In the genomic region with DNA sequence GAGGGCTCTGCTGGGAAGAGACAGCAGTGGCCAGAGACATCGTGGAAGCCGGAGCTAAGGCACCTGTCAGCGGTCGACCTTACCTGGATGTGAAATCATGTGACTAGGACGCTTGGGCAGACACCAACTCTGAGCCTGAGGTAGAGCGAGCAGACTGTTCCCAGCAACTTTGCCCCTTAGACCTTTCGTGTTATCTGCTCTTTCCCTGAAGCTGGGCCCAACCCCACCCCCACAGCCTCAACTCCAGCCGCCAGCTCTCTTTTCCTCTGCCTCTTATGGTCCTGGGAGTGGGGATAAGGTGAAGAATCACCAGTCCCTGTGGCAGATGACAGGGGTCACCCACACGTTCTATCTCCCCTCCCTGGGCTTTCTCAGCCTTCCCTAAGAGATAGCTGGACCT, we compare ENCODE assay signal across 26 mouse cellular contexts. TPM values are rescaled to one million over a fixed set of nuclear protein-coding genes. Genes with fewer than 3 reads are reported as not detected.
DNase-seq lines count a peak whose midpoint lies in the region; ATAC-seq and TF ChIP-seq lines count a peak whose summit lies in the region.
"Had no signal": no experiment of that assay in that cellular context is flagged by ENCODE, and none has a peak within 500 bp of the region (broad histone marks: within the 10 kb centered on the region; RNA-seq: fewer than 3 reads in every experiment).

No protein-coding gene starts in this region.

- intact Hi-C loops in heart, postnatal 10 days (cut with DNase I): no loop called here

- H3K4me1 ChIP-seq in forebrain, embryonic 10.5 days: peaks cover 24% of the 10 kb centered on the region
- H3K4me1 ChIP-seq in forebrain, embryonic 14.5 days (ENCODE audit: control insufficient read depth, insufficient read depth, low read length): no peaks in the 10 kb centered on the region
- H3K4me1 ChIP-seq in kidney, postnatal 0 days (replicated peaks; ENCODE audit: insufficient read depth, low read length): peaks cover 31% of the 10 kb centered on the region
- peaks cover 38% of the 10 kb centered on the region for H3K4me1 ChIP-seq in kidney, embryonic 15.5 days
- H3K4me1 ChIP-seq in stomach, embryonic 16.5 days (ENCODE audit: control insufficient read depth, insufficient read depth, low read length): peaks cover 25% of the 10 kb centered on the region
- H3K4me1 ChIP-seq in hindbrain, embryonic 12.5 days: peaks cover 6% of the 10 kb centered on the region

- H3K9me3 ChIP-seq in forebrain, embryonic 10.5 days: no peaks in the 10 kb centered on the region
- no peaks in the 10 kb centered on the region for H3K9me3 ChIP-seq in forebrain, embryonic 14.5 days (replicated peaks; ENCODE audit: control insufficient read depth, low read length)
- no peaks in the 10 kb centered on the region for H3K9me3 ChIP-seq in kidney, postnatal 0 days (replicated peaks; ENCODE audit: low read length)
- no peaks in the 10 kb centered on the region for H3K9me3 ChIP-seq in kidney, embryonic 15.5 days (replicated peaks)
- H3K9me3 ChIP-seq in stomach, embryonic 16.5 days (replicated peaks; ENCODE audit: control insufficient read depth, low read length): no peaks in the 10 kb centered on the region
- H3K9me3 ChIP-seq in hindbrain, embryonic 12.5 days (replicated peaks): no peaks in the 10 kb centered on the region
- H3K9me3 ChIP-seq: embryonic facial prominence, embryonic 15.5 days; forebrain, embryonic 12.5 days; G1E; hindbrain, embryonic 15.5 days had no signal

- no peak overlapping the region for H3K9ac ChIP-seq in forebrain, embryonic 14.5 days (ENCODE audit: low read length)
- peak overlapping the region; percentile 31; the same call in 1 of the 2 replicates for H3K9ac ChIP-seq in kidney, postnatal 0 days (ENCODE audit: low read depth, low read length)
- no peak overlapping the region for H3K9ac ChIP-seq in kidney, embryonic 15.5 days
- H3K9ac ChIP-seq in stomach, embryonic 16.5 days (ENCODE audit: low read length): peak overlapping the region; percentile 57
- no peak overlapping the region for H3K9ac ChIP-seq in hindbrain, embryonic 12.5 days
- H3K9ac ChIP-seq: embryonic facial prominence, embryonic 15.5 days; forebrain, embryonic 12.5 days; hindbrain, embryonic 15.5 days had no signal

- H3K4me2 ChIP-seq in forebrain, embryonic 14.5 days (ENCODE audit: low read length): no peak overlapping the region
- H3K4me2 ChIP-seq in kidney, postnatal 0 days (ENCODE audit: low read length): no peak overlapping the region
- H3K4me2 ChIP-seq in kidney, embryonic 15.5 days: no peak overlapping the region
- no peak overlapping the region for H3K4me2 ChIP-seq in stomach, embryonic 16.5 days (ENCODE audit: low read depth, low read length)
- H3K4me2 ChIP-seq in hindbrain, embryonic 12.5 days (replicated peaks): no peak overlapping the region
- H3K4me2 ChIP-seq: embryonic facial prominence, embryonic 15.5 days; forebrain, embryonic 12.5 days; hindbrain, embryonic 15.5 days; liver, embryonic 11.5 days had no signal

- 0 out of 2 replicates have a peak overlapping the region, but pooled peaks have one; percentile 8 for H3K27ac ChIP-seq in forebrain, embryonic 10.5 days
- H3K27ac ChIP-seq in forebrain, embryonic 14.5 days (ENCODE audit: low read depth, low read length): no peak overlapping the region
- H3K27ac ChIP-seq in kidney, postnatal 0 days: 0 out of 2 replicates have a peak overlapping the region, but pooled peaks have one; percentile 19
- H3K27ac ChIP-seq in kidney, embryonic 15.5 days: no peak overlapping the region
- peak overlapping the region; percentile 73 for H3K27ac ChIP-seq in stomach, embryonic 16.5 days (ENCODE audit: low read length)
- no peak overlapping the region for H3K27ac ChIP-seq in hindbrain, embryonic 12.5 days
- H3K27ac ChIP-seq: embryonic facial prominence, embryonic 15.5 days; forebrain, embryonic 12.5 days; hindbrain, embryonic 15.5 days had no signal

- no peak for ATAC-seq in forebrain, embryonic 14.5 days
- no peak for ATAC-seq in kidney, postnatal 0 days (replicated peaks; ENCODE audit: low FRiP score, low read depth)
- ATAC-seq in kidney, embryonic 15.5 days (replicated peaks; ENCODE audit: low FRiP score): no peak
- ATAC-seq in stomach, embryonic 16.5 days (ENCODE audit: insufficient read depth, low FRiP score): no peak
- ATAC-seq in hindbrain, embryonic 12.5 days (ENCODE audit: low FRiP score): no peak
- no peak for ATAC-seq in activated CD4-positive, CD25-positive, alpha-beta regulatory T cell, adult 4 months
- ATAC-seq: CD4-positive, CD25-positive, alpha-beta regulatory T cell, adult 4 months had no signal

- no peaks in the 10 kb centered on the region for H3K36me3 ChIP-seq in forebrain, embryonic 10.5 days (replicated peaks)
- H3K36me3 ChIP-seq in forebrain, embryonic 14.5 days (ENCODE audit: control insufficient read depth, insufficient read depth, low read length): no peaks in the 10 kb centered on the region
- no peaks in the 10 kb centered on the region for H3K36me3 ChIP-seq in kidney, postnatal 0 days (ENCODE audit: insufficient read depth, low read length)
- H3K36me3 ChIP-seq in kidney, embryonic 15.5 days: no peaks in the 10 kb centered on the region
- no peaks in the 10 kb centered on the region for H3K36me3 ChIP-seq in stomach, embryonic 16.5 days (ENCODE audit: control insufficient read depth, insufficient read depth, low read length)
- no peaks in the 10 kb centered on the region for H3K36me3 ChIP-seq in hindbrain, embryonic 12.5 days
- H3K36me3 ChIP-seq: embryonic facial prominence, embryonic 15.5 days; forebrain, embryonic 12.5 days; G1E; hindbrain, embryonic 15.5 days had no signal

- DNase-seq in forebrain, embryonic 10.5 days (ENCODE audit: extremely low spot score, low spot score): no peak
- no peak for DNase-seq in forebrain, embryonic 14.5 days (ENCODE audit: low spot score)
- DNase-seq in kidney, postnatal 0 days (ENCODE audit: low spot score): no peak
- peak; percentile 66 for DNase-seq in heart, postnatal 10 days
- DNase-seq: kidney, adult 2 months; lung, adult 2 months; midbrain, embryonic 14.5 days; thymus, postnatal 14 days had no signal

- TF ChIP-seq CTCF in kidney, postnatal 0 days (IDR thresholded peaks at IDR 0.05; ENCODE audit: low read depth): no peak

- 58% methylated on average over 9 of the region's 9 CpGs for whole genome bisulfite sequencing in forebrain, embryonic 10.5 days
- 55% methylated on average over 9 of the region's 9 CpGs for WGBS in forebrain, embryonic 14.5 days
- WGBS in kidney, postnatal 0 days: 55% methylated on average over 9 of the region's 9 CpGs
- 49% methylated on average over 9 of the region's 9 CpGs for whole genome bisulfite sequencing in kidney, embryonic 15.5 days
- 41% methylated on average over 9 of the region's 9 CpGs for WGBS in stomach, embryonic 16.5 days
- WGBS in hindbrain, embryonic 12.5 days: 55% methylated on average over 9 of the region's 9 CpGs

- peaks cover 50% of the 10 kb centered on the region for H3K27me3 ChIP-seq in forebrain, embryonic 10.5 days (ENCODE audit: poor library complexity, severe bottlenecking)
- no peaks in the 10 kb centered on the region for H3K27me3 ChIP-seq in forebrain, embryonic 14.5 days (replicated peaks; ENCODE audit: control insufficient read depth, insufficient read depth, low read length)
- H3K27me3 ChIP-seq in kidney, postnatal 0 days (ENCODE audit: insufficient read depth, low read length): no peaks in the 10 kb centered on the region
- H3K27me3 ChIP-seq in kidney, embryonic 15.5 days: peaks cover 11% of the 10 kb centered on the region; the same call in 1 of the 2 replicates
- H3K27me3 ChIP-seq in stomach, embryonic 16.5 days (ENCODE audit: control insufficient read depth, insufficient read depth, low read length): no peaks in the 10 kb centered on the region
- peaks cover 38% of the 10 kb centered on the region for H3K27me3 ChIP-seq in hindbrain, embryonic 12.5 days

- H3K4me3 ChIP-seq in forebrain, embryonic 10.5 days: no peak overlapping the region
- H3K4me3 ChIP-seq in forebrain, embryonic 14.5 days (ENCODE audit: low read depth, low read length): no peak overlapping the region
- no peak overlapping the region for H3K4me3 ChIP-seq in kidney, postnatal 0 days (replicated peaks; ENCODE audit: low read depth, low read length)
- H3K4me3 ChIP-seq in kidney, embryonic 15.5 days (replicated peaks): no peak overlapping the region
- no peak overlapping the region for H3K4me3 ChIP-seq in stomach, embryonic 16.5 days (replicated peaks; ENCODE audit: low read length)
- no peak overlapping the region for H3K4me3 ChIP-seq in hindbrain, embryonic 12.5 days
- H3K4me3 ChIP-seq: embryonic facial prominence, embryonic 15.5 days; forebrain, embryonic 12.5 days; hindbrain, embryonic 15.5 days had no signal

RNA-seq across cellular contexts. Expression of a gene that starts 0.3 kb away (rescaled TPM):
- not detected in 2 replicates for polyA plus RNA-seq in forebrain, embryonic 10.5 days (2016; fragmentation: Nextera tagmentation; extraction: Ambion mirVana)
- not detected in 2 replicates for polyA plus RNA-seq in forebrain, embryonic 14.5 days (2014; fragmentation: Nextera tagmentation; extraction: Ambion mirVana)
- polyA plus RNA-seq in kidney, postnatal 0 days (2015; fragmentation: Nextera tagmentation; extraction: Ambion mirVana): 0.29 and 0.41 TPM in 2 replicates
- 1.0 and 1.1 TPM in 2 replicates for polyA plus RNA-seq in kidney, embryonic 15.5 days (2015; fragmentation: Nextera tagmentation; extraction: Ambion mirVana)
- total RNA-seq in heart, postnatal 10 days (2021): 1,000 to 10,000 TPM; 1,029 to 1,075 TPM
- polyA plus RNA-seq in stomach, embryonic 16.5 days (2015; fragmentation: Nextera tagmentation; extraction: Ambion mirVana): 5.6 and 5.8 TPM in 2 replicates
- polyA plus RNA-seq in hindbrain, embryonic 12.5 days (2016; fragmentation: Nextera tagmentation; extraction: Ambion mirVana): 0.10 TPM in 1 of 2 replicates, not detected in the other
- polyA plus RNA-seq in activated CD4-positive, CD25-positive, alpha-beta regulatory T cell, adult 4 months (2017; shearing (Covaris generic)): not detected
- total RNA-seq: G1E; layer of hippocampus, postnatal 25 days; megakaryocyte, adult 5-6 weeks; neutrophil, adult 5-6 weeks had no signal
- polyA plus RNA-seq: CD4-positive, CD25-positive, alpha-beta regulatory T cell, adult 4 months; forebrain, embryonic 12.5 days; G1E; hindbrain, embryonic 15.5 days; midbrain, embryonic 14.5 days had no signal

RNA-seq across cellular contexts. Expression of a gene that starts 5.1 kb away (rescaled TPM):
- polyA plus RNA-seq in forebrain, embryonic 10.5 days (2016; fragmentation: Nextera tagmentation; extraction: Ambion mirVana): not detected in 2 replicates
- polyA plus RNA-seq in forebrain, embryonic 14.5 days (2014; fragmentation: Nextera tagmentation; extraction: Ambion mirVana): not detected in 2 replicates
- 155 and 161 TPM in 2 replicates for polyA plus RNA-seq in kidney, postnatal 0 days (2015; fragmentation: Nextera tagmentation; extraction: Ambion mirVana)
- 19.5 and 19.8 TPM in 2 replicates for polyA plus RNA-seq in kidney, embryonic 15.5 days (2015; fragmentation: Nextera tagmentation; extraction: Ambion mirVana)
- total RNA-seq in heart, postnatal 10 days (2021): 1 to 10 TPM in 1 of 2 experiments, under 1 TPM in 1; 0.91 to 1.2 TPM
- polyA plus RNA-seq in stomach, embryonic 16.5 days (2015; fragmentation: Nextera tagmentation; extraction: Ambion mirVana): not detected in 2 replicates
- not detected in 2 replicates for polyA plus RNA-seq in hindbrain, embryonic 12.5 days (2016; fragmentation: Nextera tagmentation; extraction: Ambion mirVana)
- polyA plus RNA-seq in activated CD4-positive, CD25-positive, alpha-beta regulatory T cell, adult 4 months (2017; shearing (Covaris generic)): not detected
- total RNA-seq: adrenal gland, adult 2 months; layer of hippocampus, postnatal 25 days; left cerebral cortex, postnatal 14 days; megakaryocyte, adult 5-6 weeks; neutrophil, adult 5-6 weeks had no signal
- polyA plus RNA-seq: adrenal gland, adult 2 months; CD4-positive, CD25-positive, alpha-beta regulatory T cell, adult 4 months; embryonic facial prominence, embryonic 15.5 days; forebrain, embryonic 12.5 days; G1E; hindbrain, embryonic 15.5 days; large intestine, adult 2 months; liver, embryonic 11.5 days; lung, adult 2 months; midbrain, embryonic 14.5 days had no signal

RNA-seq across cellular contexts. Expression of a gene that starts 15.0 kb away (rescaled TPM):
- polyA plus RNA-seq in forebrain, embryonic 10.5 days (2016; fragmentation: Nextera tagmentation; extraction: Ambion mirVana): not detected in 2 replicates
- polyA plus RNA-seq in forebrain, embryonic 14.5 days (2014; fragmentation: Nextera tagmentation; extraction: Ambion mirVana): 0.33 TPM in 1 of 2 replicates, not detected in the other
- 0.41 and 0.47 TPM in 2 replicates for polyA plus RNA-seq in kidney, postnatal 0 days (2015; fragmentation: Nextera tagmentation; extraction: Ambion mirVana)
- polyA plus RNA-seq in kidney, embryonic 15.5 days (2015; fragmentation: Nextera tagmentation; extraction: Ambion mirVana): not detected in 2 replicates
- not detected for total RNA-seq in heart, postnatal 10 days (2021)
- polyA plus RNA-seq in stomach, embryonic 16.5 days (2015; fragmentation: Nextera tagmentation; extraction: Ambion mirVana): not detected in 2 replicates
- polyA plus RNA-seq in hindbrain, embryonic 12.5 days (2016; fragmentation: Nextera tagmentation; extraction: Ambion mirVana): not detected in 2 replicates
- polyA plus RNA-seq in activated CD4-positive, CD25-positive, alpha-beta regulatory T cell, adult 4 months (2017; shearing (Covaris generic)): not detected
- total RNA-seq: G1E; gastrocnemius, postnatal 4 days; megakaryocyte, adult 5-6 weeks; neutrophil, adult 5-6 weeks had no signal
- polyA plus RNA-seq: CD4-positive, CD25-positive, alpha-beta regulatory T cell, adult 4 months; embryonic facial prominence, embryonic 15.5 days; forebrain, embryonic 12.5 days; G1E; liver, embryonic 11.5 days; myocyte had no signal

RNA-seq across cellular contexts. Expression of a gene that starts 22.4 kb away (rescaled TPM):
- polyA plus RNA-seq in forebrain, embryonic 10.5 days (2016; fragmentation: Nextera tagmentation; extraction: Ambion mirVana): 0.05 and 0.06 TPM in 2 replicates
- polyA plus RNA-seq in forebrain, embryonic 14.5 days (2014; fragmentation: Nextera tagmentation; extraction: Ambion mirVana): not detected in 2 replicates
- 57.7 and 58.1 TPM in 2 replicates for polyA plus RNA-seq in kidney, postnatal 0 days (2015; fragmentation: Nextera tagmentation; extraction: Ambion mirVana)
- polyA plus RNA-seq in kidney, embryonic 15.5 days (2015; fragmentation: Nextera tagmentation; extraction: Ambion mirVana): 7.6 and 8.5 TPM in 2 replicates
- not detected for total RNA-seq in heart, postnatal 10 days (2021)
- polyA plus RNA-seq in stomach, embryonic 16.5 days (2015; fragmentation: Nextera tagmentation; extraction: Ambion mirVana): 0.17 TPM in 1 of 2 replicates, not detected in the other
- polyA plus RNA-seq in hindbrain, embryonic 12.5 days (2016; fragmentation: Nextera tagmentation; extraction: Ambion mirVana): 0.66 and 1.3 TPM in 2 replicates
- not detected for polyA plus RNA-seq in activated CD4-positive, CD25-positive, alpha-beta regulatory T cell, adult 4 months (2017; shearing (Covaris generic))
- total RNA-seq: adrenal gland, adult 2 months; G1E; left cerebral cortex, postnatal 14 days; megakaryocyte, adult 5-6 weeks; neutrophil, adult 5-6 weeks had no signal
- polyA plus RNA-seq: CD4-positive, CD25-positive, alpha-beta regulatory T cell, adult 4 months; forebrain, embryonic 12.5 days; G1E; large intestine, adult 2 months; lung, adult 2 months had no signal

RNA-seq across cellular contexts. Expression of a gene that starts 23.6 kb away (rescaled TPM):
- 58.9 and 61.1 TPM in 2 replicates for polyA plus RNA-seq in forebrain, embryonic 10.5 days (2016; fragmentation: Nextera tagmentation; extraction: Ambion mirVana)
- polyA plus RNA-seq in forebrain, embryonic 14.5 days (2014; fragmentation: Nextera tagmentation; extraction: Ambion mirVana): 41.3 and 46.5 TPM in 2 replicates
- polyA plus RNA-seq in kidney, postnatal 0 days (2015; fragmentation: Nextera tagmentation; extraction: Ambion mirVana): 24.6 and 26.4 TPM in 2 replicates
- 39.8 and 40.4 TPM in 2 replicates for polyA plus RNA-seq in kidney, embryonic 15.5 days (2015; fragmentation: Nextera tagmentation; extraction: Ambion mirVana)
- total RNA-seq in heart, postnatal 10 days (2021): 10 to 100 TPM; 18.0 to 21.9 TPM
- 31.8 and 35.6 TPM in 2 replicates for polyA plus RNA-seq in stomach, embryonic 16.5 days (2015; fragmentation: Nextera tagmentation; extraction: Ambion mirVana)
- 50.7 and 56.6 TPM in 2 replicates for polyA plus RNA-seq in hindbrain, embryonic 12.5 days (2016; fragmentation: Nextera tagmentation; extraction: Ambion mirVana)
- 10 to 100 TPM; 13.6 to 16.3 TPM for polyA plus RNA-seq in activated CD4-positive, CD25-positive, alpha-beta regulatory T cell, adult 4 months (2017; shearing (Covaris generic))

Comparison
In these comparisons a context has a peak if more than half of its experiments do, and no peak if none do; other contexts are left out.
1. H3K27ac ChIP-seq: peak in forebrain, embryonic 10.5 days (single experiment), kidney, postnatal 0 days (single experiment) and stomach, embryonic 16.5 days (single experiment); none in forebrain, embryonic 14.5 days (single experiment), kidney, embryonic 15.5 days (single experiment) and hindbrain, embryonic 12.5 days (single experiment).
2. H3K9ac ChIP-seq: peak in kidney, postnatal 0 days (single experiment) and stomach, embryonic 16.5 days (single experiment); none in forebrain, embryonic 14.5 days (single experiment), kidney, embryonic 15.5 days (single experiment) and hindbrain, embryonic 12.5 days (single experiment).
3. DNase-seq: peak in heart, postnatal 10 days (2 of 2); none in forebrain, embryonic 10.5 days (single experiment), forebrain, embryonic 14.5 days (single experiment) and kidney, postnatal 0 days (single experiment).
4. RNA of a gene that starts 5.1 kb away (polyA plus RNA-seq): 155 to 161 TPM in kidney, postnatal 0 days and 19.5 to 19.8 TPM in kidney, embryonic 15.5 days; not detected in hindbrain, embryonic 12.5 days, not detected in forebrain, embryonic 10.5 days, not detected in forebrain, embryonic 14.5 days, not detected in stomach, embryonic 16.5 days and not detected in activated CD4-positive, CD25-positive, alpha-beta regulatory T cell, adult 4 months; every median in the first group is over 10 times any median in the second.